Mouse (Mus musculus) heart, embryonic 11.5 days (tissue): ENCODE data around the gene Dgki. TPM values are rescaled to one million over a fixed set of nuclear protein-coding genes. Genes with fewer than 3 reads are reported as not detected.

Experiments
- ATAC-seq: fragments of 200-750 bp; cut with Nextera tagmentation; replicated peaks from 2 replicates; pipeline ENCODE4 v1.8.0; 2017; ENCODE audit warnings: moderate library complexity; ENCODE audit not compliant: insufficient number of reproducible peaks, low FRiP score, low TSS enrichment
- H3K27ac ChIP-seq: fragments of 300-500 bp; sonication (generic); 2 replicates; pipeline ENCODE4 v1.5.1; 2014; ENCODE audit warnings: mild to moderate bottlenecking, low read depth, low read length
- H3K27me3 ChIP-seq: fragments of 300-500 bp; sonication (generic); 2 replicates; pipeline ENCODE4 v1.6.1; 2014; ENCODE audit warnings: mild to moderate bottlenecking, low read length, mixed read lengths; ENCODE audit not compliant: control insufficient read depth, insufficient read depth
- H3K36me3 ChIP-seq: fragments of 300-500 bp; sonication (generic); 2 replicates; pipeline ENCODE4 v1.6.1; 2014; ENCODE audit warnings: mild to moderate bottlenecking, low read length, moderate library complexity, mixed read lengths; ENCODE audit not compliant: control insufficient read depth, insufficient read depth
- H3K4me1 ChIP-seq: fragments of 300-500 bp; sonication (generic); 2 replicates; pipeline ENCODE4 v1.6.1; 2014; ENCODE audit warnings: low read length; ENCODE audit not compliant: control insufficient read depth, insufficient read depth
- H3K4me2 ChIP-seq: fragments of 300-500 bp; sonication (generic); 2 replicates; pipeline ENCODE4 v1.6.1; 2014; ENCODE audit warnings: mild to moderate bottlenecking, moderate library complexity
- H3K4me3 ChIP-seq: fragments of 300-500 bp; sonication (generic); 2 replicates; pipeline ENCODE4 v1.5.1; 2014; ENCODE audit warnings: low read depth, low read length
- H3K9ac ChIP-seq: fragments of 300-500 bp; sonication (generic); 2 replicates; pipeline ENCODE4 v1.6.1; 2014; ENCODE audit warnings: mild to moderate bottlenecking, low read depth, low read length, moderate library complexity
- H3K9me3 ChIP-seq: fragments of 300-500 bp; sonication (generic); replicated peaks from 2 replicates; pipeline ENCODE4 v1.6.1; 2016; ENCODE audit warnings: low read length; ENCODE audit not compliant: control insufficient read depth
- WGBS: fragments of 180-500 bp; shearing (Covaris S2); extraction: QIAGEN DNeasy Blood & Tissue Kit; methylation state at CpG from one replicate; pipeline ENCODE4 v1.1.7; 2014; ENCODE audit not compliant: insufficient replicate concordance; 5-methylcytosine and 5-hydroxymethylcytosine counted together
- polyA plus RNA-seq: library from polyadenylated mRNA; unstranded; fragments of >200 nt; fragmentation: Nextera tagmentation; extraction: Ambion mirVana; gene quantifications from 2 replicates; pipeline ENCODE4 v1.2.1, GENCODE M21; 2014

Gene Dgki
- polyA plus RNA-seq, 1 experiment from 2014 or later, result 1.0 TPM

DNA sequence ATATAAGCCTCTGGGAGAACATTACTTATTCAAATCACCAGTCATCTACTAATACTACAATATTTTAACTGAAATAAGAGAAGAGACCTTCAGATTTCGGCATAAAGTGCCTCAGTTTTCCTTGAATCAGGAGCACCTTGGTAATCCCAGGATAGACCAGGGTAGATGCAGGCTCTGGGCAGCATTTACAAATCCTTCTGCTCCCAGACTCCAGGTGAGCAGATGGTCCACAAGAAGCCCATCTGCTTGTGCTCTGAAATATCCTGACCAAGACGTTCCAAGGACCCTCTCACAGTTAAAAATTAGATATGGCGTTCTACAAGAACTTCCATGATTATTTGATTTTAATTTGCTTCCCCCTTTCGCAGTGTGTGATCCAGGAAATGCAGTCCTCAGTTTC is 118.0 kb downstream of the Dgki start:
- Histone ChIP-seq H3K27me3 (no peaks in the 10 kb centered on the region), H3K9me3 (no peaks in the 10 kb centered on the region), H3K36me3 (no peaks in the 10 kb centered on the region), H3K4me3 (no peak overlapping the region), H3K4me1 (no peaks in the 10 kb centered on the region), H3K4me2 (no peak overlapping the region), H3K27ac (no peak overlapping the region), H3K9ac (no peak overlapping the region)
- no peak for ATAC-seq
- WGBS, result 75% methylated on average over 4 of the region's 4 CpGs

DNA sequence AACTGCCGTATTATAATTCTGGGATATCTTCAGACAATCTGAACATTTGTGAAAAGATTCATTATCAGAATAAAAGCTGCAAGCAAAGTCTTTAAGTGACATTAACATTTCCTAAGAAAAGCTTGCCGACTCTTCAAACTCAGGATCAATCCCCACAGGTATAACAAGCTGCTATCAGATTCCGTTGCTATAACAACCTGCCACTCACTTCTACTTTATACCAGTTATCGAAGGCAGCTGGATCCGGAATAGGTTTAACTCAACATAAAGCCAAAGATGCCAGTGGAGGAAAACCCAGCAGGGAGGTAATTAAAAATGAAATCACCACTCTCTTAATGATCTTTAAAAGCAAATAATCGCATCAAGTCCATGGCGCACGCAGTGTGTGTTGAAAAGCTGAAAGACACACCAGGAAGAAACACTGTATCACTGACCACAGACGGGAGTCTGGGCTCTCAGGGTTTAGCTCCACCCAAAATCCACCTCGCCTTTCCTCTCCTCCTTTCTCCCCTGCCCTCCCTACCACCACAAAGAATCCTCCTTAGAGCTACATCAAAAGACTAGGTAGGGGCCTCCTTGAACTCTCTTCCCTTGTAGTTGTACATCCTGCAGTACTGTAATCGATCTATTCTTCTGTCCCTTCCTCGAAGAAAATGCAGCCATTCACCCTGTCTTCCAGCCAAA is 128.7 kb downstream of the Dgki start:
- Histone ChIP-seq H3K4me2 (no peak overlapping the region), H3K9ac (no peak overlapping the region), H3K27ac (no peak overlapping the region), H3K4me3 (no peak overlapping the region), H3K36me3 (no peaks in the 10 kb centered on the region), H3K9me3 (0 out of 2 replicates have a peak, but pooled peaks cover 2% of the 10 kb centered on the region), H3K4me1 (no peaks in the 10 kb centered on the region), H3K27me3 (no peaks in the 10 kb centered on the region)
- no peak for ATAC-seq
- WGBS, result 78% methylated on average over 12 of the region's 12 CpGs

DNA sequence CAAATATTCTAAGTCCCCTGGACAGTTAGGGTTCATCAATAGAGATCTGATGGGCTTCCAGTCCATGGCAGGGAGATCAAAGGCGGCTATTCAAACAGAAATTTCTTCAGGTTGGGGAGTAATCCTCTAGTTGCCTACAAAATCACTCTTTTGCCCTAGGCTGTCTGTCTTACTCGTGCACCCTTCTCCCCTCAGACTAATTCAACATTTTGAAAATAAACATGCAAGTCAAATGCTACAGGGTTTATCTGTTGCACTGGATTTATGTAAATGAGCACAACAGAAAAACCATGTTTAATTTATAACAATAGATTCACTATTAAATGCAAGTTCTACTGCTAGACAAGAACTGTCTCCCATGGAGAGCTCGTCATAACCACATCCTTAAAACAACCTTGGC is 141.1 kb downstream of the Dgki start:
- WGBS, result 64% methylated on average over 3 of the region's 3 CpGs
- H3K4me3 ChIP-seq, result no peak overlapping the region
- no peak for ATAC-seq
- no peak overlapping the region for H3K27ac ChIP-seq
- H3K4me1 ChIP-seq, result no peaks in the 10 kb centered on the region
- no peaks in the 10 kb centered on the region for H3K27me3 ChIP-seq
- no peaks in the 10 kb centered on the region for H3K36me3 ChIP-seq
- no peak overlapping the region for H3K9ac ChIP-seq
- H3K9me3 ChIP-seq, result no peaks in the 10 kb centered on the region
- no peak overlapping the region for H3K4me2 ChIP-seq

DNA sequence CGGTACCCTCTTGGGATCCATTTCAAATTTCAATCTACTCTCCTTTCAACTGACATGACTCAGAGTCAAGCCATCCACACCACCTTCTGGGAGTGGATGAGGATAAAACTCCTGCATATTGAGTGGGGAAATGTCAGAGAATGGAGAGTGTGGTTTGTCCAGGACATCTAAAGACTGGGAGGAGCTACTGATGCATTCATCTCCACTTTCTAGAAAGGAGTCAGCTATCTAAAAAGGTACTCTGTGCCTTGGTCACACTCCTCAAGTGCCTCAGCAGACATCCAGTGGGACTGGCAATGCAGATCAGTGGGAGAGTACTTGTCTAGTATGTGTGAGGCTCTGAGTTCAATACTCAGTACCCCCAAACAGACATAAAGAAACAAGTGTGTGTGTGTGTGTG is 145.9 kb downstream of the Dgki start:
- H3K4me1 ChIP-seq, result no peaks in the 10 kb centered on the region
- H3K4me3 ChIP-seq, result no peak overlapping the region
- WGBS, result 91% methylated on average over 1 of the region's 1 CpGs
- no peak overlapping the region for H3K9ac ChIP-seq
- no peaks in the 10 kb centered on the region for H3K36me3 ChIP-seq
- no peak for ATAC-seq
- H3K27ac ChIP-seq, result no peak overlapping the region
- no peaks in the 10 kb centered on the region for H3K9me3 ChIP-seq
- no peaks in the 10 kb centered on the region for H3K27me3 ChIP-seq
- no peak overlapping the region for H3K4me2 ChIP-seq

DNA sequence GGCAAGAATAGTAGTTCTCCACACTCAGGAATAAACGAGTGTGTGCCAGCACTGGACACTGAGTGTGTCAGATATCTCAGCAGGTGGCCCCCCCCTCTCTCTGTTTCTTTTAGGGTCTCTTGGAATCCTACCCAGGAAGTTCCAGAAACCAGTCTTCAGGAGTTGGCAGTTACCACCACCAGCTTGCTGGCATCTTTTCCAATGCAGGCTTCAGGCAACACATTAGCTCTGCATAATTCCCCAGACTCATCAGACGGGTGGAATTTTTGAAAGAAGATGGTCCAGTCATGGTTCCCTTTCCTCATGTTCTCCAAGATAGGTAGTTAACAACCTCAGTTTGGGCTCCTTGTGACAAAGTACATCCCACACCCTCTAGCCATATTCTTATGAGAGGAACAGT is 149.5 kb downstream of the Dgki start:
- H3K4me1 ChIP-seq, result no peaks in the 10 kb centered on the region
- WGBS, result 78% methylated on average over 2 of the region's 2 CpGs
- H3K4me2 ChIP-seq, result no peak overlapping the region
- no peaks in the 10 kb centered on the region for H3K9me3 ChIP-seq
- no peak for ATAC-seq
- H3K9ac ChIP-seq, result no peak overlapping the region
- no peaks in the 10 kb centered on the region for H3K27me3 ChIP-seq
- no peak overlapping the region for H3K27ac ChIP-seq
- H3K4me3 ChIP-seq, result no peak overlapping the region
- no peaks in the 10 kb centered on the region for H3K36me3 ChIP-seq

DNA sequence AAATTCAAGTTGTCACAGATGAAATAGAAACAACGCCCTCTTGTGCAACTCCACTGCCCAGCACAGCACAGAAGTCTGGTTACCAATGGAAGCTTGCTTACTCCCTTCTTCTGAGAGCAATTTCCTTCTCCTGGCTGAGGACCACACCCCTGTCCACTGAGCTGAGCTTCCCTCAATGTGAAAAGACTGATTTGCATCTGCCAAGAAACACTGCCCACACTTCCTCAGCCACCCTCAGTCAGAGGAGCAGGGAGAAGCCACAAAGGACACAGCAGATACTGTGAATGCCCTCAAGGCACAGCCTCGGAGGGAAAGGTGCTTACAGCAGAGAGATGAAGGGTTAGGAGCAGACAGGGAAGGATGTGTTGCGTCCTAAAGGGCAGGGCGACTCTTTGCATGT is 149.9 kb downstream of the Dgki start:
- no peaks in the 10 kb centered on the region for H3K27me3 ChIP-seq
- no peak overlapping the region for H3K4me2 ChIP-seq
- H3K27ac ChIP-seq, result no peak overlapping the region
- no peaks in the 10 kb centered on the region for H3K36me3 ChIP-seq
- H3K9me3 ChIP-seq, result no peaks in the 10 kb centered on the region
- no peak for ATAC-seq
- no peak overlapping the region for H3K9ac ChIP-seq
- H3K4me3 ChIP-seq, result no peak overlapping the region
- WGBS, result 73% methylated on average over 4 of the region's 4 CpGs
- H3K4me1 ChIP-seq, result no peaks in the 10 kb centered on the region

DNA sequence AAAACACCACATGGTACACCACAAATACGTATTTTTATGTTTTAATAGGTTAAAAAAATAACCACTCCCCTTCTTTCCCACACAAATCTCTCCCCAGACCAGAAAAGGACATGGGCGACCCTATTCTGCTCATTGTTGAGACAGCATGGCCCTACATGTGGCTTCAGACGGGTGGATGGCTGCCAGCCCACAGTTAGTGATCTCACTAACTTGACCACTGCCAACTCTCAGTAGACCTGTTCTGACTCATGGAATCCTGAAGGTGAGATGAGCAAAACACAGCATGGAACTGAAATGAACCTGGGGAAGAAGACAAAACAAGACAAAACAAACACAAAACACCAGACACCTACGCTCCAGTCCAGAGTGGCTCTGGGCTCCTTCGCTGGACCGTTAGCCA is 150.8 kb downstream of the Dgki start:
- no peak overlapping the region for H3K4me2 ChIP-seq
- 87% methylated on average over 6 of the region's 6 CpGs for WGBS
- H3K27ac ChIP-seq, result no peak overlapping the region
- no peak overlapping the region for H3K4me3 ChIP-seq
- no peaks in the 10 kb centered on the region for H3K27me3 ChIP-seq
- ATAC-seq, result no peak
- no peaks in the 10 kb centered on the region for H3K9me3 ChIP-seq
- H3K9ac ChIP-seq, result no peak overlapping the region
- peaks cover 6% of the 10 kb centered on the region; the same call in 1 of the 2 replicates for H3K4me1 ChIP-seq
- no peaks in the 10 kb centered on the region for H3K36me3 ChIP-seq

DNA sequence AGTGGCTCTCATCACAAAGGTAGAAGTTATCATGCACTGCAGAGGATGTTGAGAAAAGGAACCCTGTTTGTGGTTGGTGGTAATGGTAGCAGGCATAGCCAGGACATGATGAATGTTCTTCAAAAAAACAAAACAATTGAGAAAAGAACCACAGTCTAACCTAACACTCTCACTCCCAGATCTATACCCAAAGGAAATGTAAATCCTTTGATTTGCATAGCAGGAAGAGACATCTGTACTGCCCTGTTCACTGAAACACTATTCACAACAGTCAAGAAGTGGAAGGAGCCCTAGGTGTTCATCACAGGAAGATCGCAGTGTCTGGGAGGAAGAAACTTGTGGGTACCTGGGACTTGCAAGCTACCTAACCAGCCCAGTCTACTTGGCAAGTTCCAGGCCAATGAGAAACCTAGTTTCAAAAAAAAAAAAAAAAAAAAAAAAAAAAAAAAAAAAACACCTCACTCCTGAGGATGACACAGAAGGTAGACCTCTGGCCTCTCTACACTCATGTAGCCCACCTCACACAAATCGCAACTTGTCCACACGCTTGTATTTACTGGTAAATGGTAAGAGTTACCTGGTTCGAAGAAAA is 152.5 kb downstream of the Dgki start:
- WGBS, result 88% methylated on average over 4 of the region's 4 CpGs
- Histone ChIP-seq H3K4me2 (no peak overlapping the region), H3K9me3 (no peaks in the 10 kb centered on the region), H3K4me1 (peaks cover 15% of the 10 kb centered on the region), H3K27me3 (no peaks in the 10 kb centered on the region), H3K9ac (no peak overlapping the region), H3K27ac (no peak overlapping the region), H3K36me3 (no peaks in the 10 kb centered on the region), H3K4me3 (no peak overlapping the region)
- ATAC-seq, result no peak

DNA sequence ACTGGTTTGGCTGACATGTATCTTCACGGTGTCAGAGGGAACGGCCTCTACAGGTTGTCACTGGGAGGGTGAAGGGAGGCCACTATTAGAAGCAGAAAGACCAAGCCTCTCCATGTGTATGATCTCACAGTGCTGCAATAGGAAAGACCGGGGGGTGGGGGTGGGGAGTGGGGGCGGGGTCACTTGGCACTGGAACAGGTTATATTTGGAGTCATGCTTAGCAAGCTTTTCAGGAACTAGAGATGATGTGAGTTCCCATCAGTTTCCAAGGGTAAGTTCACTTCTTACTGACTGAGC is 156.2 kb downstream of the Dgki start:
- Histone ChIP-seq H3K9ac (no peak overlapping the region), H3K27me3 (no peaks in the 10 kb centered on the region), H3K4me1 (peaks cover 15% of the 10 kb centered on the region), H3K4me2 (no peak overlapping the region), H3K4me3 (no peak overlapping the region), H3K36me3 (no peaks in the 10 kb centered on the region), H3K27ac (no peak overlapping the region), H3K9me3 (no peaks in the 10 kb centered on the region)
- ATAC-seq, result no peak
- 31% methylated on average over 4 of the region's 4 CpGs for WGBS
